Mouse (Mus musculus) brown adipose tissue, adult 24 weeks (tissue): ENCODE measurements around the gene Stx5a. TPM values are rescaled to one million over a fixed set of nuclear protein-coding genes. Genes with fewer than 3 reads are reported as not detected.
"Not testable (repeated sequence)": the region's sequence is repeated elsewhere in the genome, so short reads cannot be mapped to it uniquely, and the experiment has no call there.

Experiments
- H3K27ac ChIP-seq: fragments of 200-500 bp; replicated peaks from 2 replicates; pipeline ENCODE4 v1.5.1; 2012; ENCODE audit warnings: low read depth, mild to moderate bottlenecking, low read length
- H3K4me1 ChIP-seq: fragments of 200-500 bp; 2 replicates; pipeline ENCODE4 v1.6.1; 2012; ENCODE audit warnings: low read length, mixed read lengths; ENCODE audit not compliant: control insufficient read depth, insufficient read depth, insufficient read length
- H3K4me3 ChIP-seq: fragments of 200-500 bp; 2 replicates; pipeline ENCODE4 v1.5.1; 2012; ENCODE audit warnings: low read depth, mild to moderate bottlenecking, low read length, moderate library complexity; ENCODE audit not compliant: insufficient read depth
- polyA plus RNA-seq: library from polyadenylated mRNA; stranded (reverse); fragments of >200 nt; gene quantifications from 2 replicates; pipeline ENCODE4 v1.2.4, GENCODE M21; 2012; ENCODE audit not compliant: missing spikeins, insufficient read depth, insufficient read length

Gene Stx5a
- polyA plus RNA-seq, 1 experiment: 30.7 TPM

DNA sequence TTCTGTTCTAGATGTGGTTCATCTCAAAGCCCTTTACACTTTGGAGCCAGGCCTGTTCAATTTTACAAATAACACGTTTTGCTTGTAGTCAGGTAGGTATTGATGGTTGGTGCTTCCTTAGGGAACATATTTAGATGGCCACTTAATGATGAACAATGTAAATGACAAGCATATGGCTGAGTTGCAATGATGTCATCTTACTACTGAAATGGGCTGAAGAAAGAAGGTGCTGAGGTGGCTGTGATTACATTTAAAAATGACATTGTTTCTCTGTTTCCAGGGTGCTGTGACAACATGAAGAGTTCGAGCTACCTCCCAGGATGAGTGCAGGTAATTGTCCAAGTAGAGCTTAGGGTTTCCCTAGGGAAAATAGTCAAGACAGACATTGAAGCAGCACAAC is 16.8 kb upstream of the Stx5a start:
- H3K4me3 ChIP-seq: peak overlapping the region; percentile 23
- H3K4me1 ChIP-seq: no peaks in the 10 kb centered on the region
- H3K27ac ChIP-seq: no peak overlapping the region

DNA sequence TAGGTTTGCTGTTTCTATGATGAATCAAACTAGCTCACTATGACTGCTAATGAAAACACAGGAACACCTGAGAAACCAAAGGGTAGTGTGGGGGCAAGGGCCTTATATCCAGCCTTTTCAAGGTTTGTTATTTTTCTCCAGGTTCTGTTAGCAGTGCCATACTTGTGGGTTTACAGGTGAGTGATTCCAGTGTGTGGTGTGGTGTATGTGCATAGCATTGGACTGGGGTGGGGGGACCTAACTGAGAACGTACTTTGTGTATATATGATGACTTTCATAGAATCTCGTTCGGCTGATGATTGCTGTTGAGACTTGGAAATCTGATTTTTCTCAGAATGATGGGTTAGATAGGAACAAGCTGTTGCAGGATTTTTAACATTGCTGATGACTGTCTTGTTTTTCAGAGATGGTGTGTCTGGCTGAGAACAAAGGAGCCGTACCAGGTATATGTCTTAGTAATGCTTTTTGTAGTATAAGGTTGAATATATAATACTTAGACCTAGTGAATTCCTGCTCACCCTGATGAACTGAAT is 16.1 kb upstream of the Stx5a start:
- Histone ChIP-seq H3K27ac (no peak overlapping the region), H3K4me1 (no peaks in the 10 kb centered on the region), H3K4me3 (no peak overlapping the region)

DNA sequence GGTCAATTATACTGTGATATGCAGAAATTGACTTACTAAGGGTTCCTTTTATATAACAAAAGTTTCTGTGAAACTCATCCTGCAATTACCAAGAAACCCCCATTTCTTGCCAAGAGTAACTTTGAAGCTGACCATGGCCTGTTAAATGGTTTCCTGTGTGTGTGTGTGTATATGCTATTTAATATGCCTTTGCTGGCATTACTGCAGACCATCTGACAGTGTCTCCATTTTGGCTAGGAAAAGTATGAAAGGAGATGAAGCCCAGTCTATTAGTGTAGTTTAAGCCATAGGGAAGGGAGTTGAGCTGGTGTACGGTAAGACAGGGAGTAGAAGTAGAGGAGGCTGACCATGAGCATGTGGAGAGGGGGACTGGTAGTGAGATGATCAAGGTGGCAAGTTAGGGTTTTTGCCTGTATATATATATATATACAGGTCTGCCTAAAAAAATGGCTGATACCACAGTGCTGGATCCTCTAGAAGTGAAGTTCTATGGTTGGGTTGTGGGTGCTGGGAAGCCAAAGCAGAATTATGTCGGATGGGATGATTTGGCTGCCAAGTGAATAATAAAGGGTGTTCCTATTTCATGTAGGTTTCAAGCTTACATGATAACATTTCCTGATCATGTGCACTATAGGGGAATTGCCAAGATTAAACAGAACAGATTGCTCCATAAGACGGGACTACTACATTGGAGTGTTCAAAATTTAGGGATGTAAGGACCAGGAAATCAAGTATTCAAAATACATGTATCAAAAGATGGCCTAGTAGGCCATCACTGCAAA is 14.4 kb upstream of the Stx5a start:
- Histone ChIP-seq H3K4me3 (no peak overlapping the region), H3K27ac (no peak overlapping the region), H3K4me1 (no peaks in the 10 kb centered on the region)

DNA sequence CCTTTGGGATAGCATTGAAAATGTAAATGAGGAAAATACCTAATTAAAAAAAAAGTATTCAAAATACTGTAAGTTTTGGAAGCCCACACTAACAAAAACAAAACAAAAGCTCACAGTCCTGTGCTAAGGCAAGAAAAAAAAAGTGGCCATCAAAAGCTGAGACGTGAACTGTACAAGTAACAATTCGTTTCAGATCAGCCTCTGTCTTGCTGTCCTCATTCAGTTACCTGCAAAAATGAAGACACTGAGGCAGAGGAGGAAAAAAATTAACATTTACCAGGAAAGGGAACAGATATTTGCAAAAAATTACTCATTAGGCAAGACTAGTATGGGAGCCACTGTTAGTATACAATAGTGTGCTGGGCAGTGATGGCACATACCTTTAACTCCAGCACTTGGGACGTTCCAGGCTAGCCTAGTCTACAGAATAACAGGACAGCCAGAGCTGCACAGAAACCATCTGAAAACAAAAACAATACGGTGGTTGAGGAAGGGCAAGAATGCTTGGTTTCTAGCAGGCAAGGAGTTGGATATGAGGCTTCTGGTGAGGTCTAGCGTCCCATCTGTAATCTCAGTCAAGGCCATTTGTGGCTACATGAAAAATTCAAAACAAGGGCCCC is 13.6 kb upstream of the Stx5a start:
- H3K4me1 ChIP-seq: no peaks in the 10 kb centered on the region
- H3K4me3 ChIP-seq: no peak overlapping the region
- no peak overlapping the region for H3K27ac ChIP-seq

DNA sequence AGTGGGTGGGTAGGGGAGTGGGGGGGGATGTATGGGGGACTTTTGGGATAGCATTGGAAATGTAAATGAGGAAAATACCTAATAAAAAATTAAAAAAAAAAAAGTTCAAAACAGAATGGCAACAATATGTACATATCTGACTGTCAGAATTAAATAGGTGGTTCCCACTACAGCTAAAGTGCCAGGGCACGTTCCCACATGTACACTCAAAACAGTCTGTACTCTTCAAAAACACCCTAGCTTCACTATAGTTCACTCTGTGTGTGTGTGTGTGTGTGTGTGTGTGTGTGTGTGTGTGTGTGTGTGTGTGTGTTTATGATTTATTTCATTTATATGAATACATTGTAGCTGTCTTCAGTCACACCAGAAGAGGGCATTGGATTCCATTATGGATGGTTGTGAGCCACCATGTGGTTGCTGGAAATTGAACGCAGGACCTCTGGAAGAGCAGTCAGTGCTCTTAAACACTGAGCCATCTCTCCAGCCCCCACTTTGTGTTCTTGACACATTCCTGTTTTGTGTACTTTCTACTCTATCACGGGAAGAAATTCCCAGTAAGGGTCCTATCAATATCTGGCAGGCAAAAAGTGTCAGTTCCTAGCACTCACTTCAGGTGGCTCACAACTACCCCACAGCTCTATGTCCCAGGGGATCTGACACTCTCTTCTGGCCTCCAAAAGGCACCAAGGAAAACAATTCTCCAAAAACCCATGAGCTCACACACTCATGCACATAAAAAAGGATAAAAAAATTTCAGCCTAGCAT is 12.7 kb upstream of the Stx5a start:
- not testable (repeated sequence) for H3K4me3 ChIP-seq, H3K27ac ChIP-seq, H3K4me1 ChIP-seq

DNA sequence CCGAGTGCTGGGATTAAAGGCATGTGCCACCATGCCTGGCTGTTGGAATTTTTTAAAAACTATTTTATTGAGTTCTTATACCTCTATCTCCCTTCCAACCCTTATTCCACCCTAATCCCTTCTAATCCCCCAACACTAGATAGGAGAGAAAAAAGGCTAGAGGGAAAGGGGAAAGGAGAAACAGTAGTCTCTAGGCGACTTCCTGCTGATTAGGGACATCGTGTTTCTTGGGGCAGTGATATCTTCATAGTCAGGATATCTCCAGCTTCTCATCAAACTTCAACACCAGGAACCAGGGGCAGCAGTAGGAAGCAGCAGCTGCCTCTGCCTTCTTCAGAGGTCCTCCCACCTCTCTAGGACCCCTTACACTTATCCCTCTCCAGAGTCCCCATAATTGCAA is 6.9 kb upstream of the Stx5a start:
- Histone ChIP-seq H3K4me1 (peaks cover 2% of the 10 kb centered on the region; the same call in 1 of the 2 replicates), H3K4me3 (no peak overlapping the region), H3K27ac (no peak overlapping the region)

DNA sequence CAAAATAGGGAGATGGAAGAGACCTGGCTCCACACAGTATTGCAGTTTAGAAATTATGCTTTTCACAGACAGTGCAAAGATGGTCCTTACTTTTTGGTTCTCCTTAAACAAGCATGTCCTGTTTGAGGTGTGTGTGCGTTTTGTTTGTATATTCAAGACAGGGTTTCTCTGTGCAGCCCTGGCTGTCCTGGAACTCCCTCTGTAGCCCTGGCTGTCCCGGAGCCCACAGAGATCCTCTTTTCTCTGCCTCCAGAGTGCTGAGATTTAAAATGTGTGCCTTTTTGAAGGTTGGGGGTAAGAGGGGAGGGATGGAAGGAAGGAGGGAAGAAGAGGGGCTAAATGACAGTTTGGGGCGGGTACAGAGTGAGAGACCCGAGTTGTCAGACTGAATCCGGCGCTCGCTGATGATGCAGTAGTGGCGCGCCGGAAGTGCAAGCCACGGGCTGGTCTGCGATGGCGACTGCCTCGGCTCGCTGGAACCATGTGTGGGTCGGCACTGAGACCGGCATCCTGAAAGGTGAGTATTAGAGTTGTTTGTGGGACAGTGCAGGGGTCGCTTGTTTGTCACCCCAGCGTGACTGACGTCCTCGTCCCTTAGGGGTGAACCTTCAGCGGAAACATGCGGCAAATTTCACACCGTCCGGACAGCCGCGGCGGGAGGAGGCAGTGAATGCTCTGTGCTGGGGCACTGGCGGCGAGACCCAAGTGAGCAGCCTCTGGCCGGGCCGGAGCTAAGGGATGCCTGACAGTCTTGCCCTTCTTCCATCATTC is 5.6 kb upstream of the Stx5a start, which contains the start of gene Wdr74:
TSS of gene Wdr74 (plus strand) at position 439 of the 771 bp plus-strand sequence.
- Histone ChIP-seq H3K4me1 (peaks cover 2% of the 10 kb centered on the region; the same call in 1 of the 2 replicates), H3K4me3 (peak within 1 kb of the TSS; percentile 91), H3K27ac (peak within 1 kb of the TSS; percentile 64)

DNA sequence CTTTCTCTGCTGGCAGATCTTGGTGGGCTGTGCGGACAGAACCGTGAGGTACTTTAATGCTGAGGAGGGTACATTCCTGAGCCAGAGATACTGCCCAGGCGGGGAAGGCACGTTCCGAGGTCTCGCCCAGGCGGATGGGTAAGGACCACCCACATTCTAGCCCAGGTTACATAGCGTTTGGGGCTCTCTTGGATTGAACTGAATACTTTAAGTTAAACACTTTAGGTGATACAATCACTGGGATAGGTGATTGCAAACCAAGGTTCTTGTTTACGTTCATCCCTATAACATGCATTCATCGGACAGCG is 5.1 kb upstream of the Stx5a start:
- Histone ChIP-seq H3K4me3 (peak overlapping the region; percentile 91), H3K4me1 (peaks cover 2% of the 10 kb centered on the region; the same call in 1 of the 2 replicates), H3K27ac (no peak overlapping the region)

DNA sequence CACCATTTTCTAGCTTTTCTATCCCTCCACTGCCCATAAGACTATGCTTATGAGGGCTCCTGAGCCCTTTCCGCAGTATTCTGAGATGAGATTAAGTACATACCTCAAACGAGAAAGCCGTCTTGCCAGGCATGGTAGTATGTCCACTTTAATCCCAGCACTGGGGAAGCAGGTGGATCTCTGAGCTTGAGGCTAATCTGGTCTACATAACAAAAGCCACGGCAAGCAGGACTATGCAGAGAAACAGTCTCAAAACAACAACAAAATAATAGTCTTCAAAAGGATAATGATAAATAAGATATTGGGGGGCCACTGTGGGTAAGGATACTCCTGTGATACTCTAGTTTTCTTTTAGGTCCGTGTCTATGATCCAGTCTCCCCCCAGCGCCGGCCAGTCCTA is 2.3 kb upstream of the Stx5a start:
- no peak overlapping the region for H3K27ac ChIP-seq
- H3K4me3 ChIP-seq: no peak overlapping the region
- H3K4me1 ChIP-seq: peaks cover 8% of the 10 kb centered on the region

DNA sequence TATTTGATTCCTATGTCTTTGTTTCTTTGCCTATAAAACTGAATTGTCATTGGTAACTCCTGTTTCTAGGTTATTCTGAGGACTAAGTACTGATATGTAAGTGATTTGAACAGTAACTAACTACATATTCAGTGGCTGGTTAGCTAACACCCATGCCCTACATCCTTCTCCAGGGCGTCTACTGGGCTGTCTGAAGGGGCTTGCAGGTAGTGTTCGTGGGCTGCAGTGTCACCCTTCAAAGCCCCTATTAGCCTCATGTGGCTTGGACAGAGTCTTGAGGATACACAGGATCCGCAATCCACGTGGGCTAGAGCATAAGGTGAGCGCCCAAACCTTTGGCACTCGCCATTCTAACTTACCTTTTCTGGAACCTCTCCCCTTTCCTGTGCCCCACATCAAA is 1.6 kb upstream of the Stx5a start:
- Histone ChIP-seq H3K4me1 (peaks cover 8% of the 10 kb centered on the region), H3K27ac (no peak overlapping the region), H3K4me3 (no peak overlapping the region)

DNA sequence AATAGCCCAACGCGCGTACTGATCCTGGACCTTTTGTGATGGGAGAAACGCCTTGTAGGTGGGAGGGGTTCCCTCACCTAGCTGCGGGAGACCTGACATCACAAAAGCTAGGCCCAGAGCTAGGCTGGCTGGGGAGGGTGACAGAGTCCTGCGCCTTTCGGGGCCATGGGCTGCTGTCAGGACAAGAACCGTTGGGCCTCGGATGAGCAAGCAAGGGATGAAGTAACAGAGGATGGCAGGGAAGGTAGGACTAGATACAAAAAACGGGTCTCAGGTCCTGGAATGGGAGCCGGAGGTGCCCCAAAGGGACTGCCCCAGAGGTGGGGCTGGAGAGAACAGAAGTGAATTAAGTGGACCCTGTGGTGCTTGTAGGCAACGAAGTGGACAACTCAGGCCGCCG is 610 bp upstream of the Stx5a start, which contains the start of gene 1700092M07Rik:
TSS of gene 1700092M07Rik (plus strand) at position 116 of the 400 bp plus-strand sequence.
- H3K4me3 ChIP-seq: peak within 1 kb of the TSS; percentile 92
- H3K4me1 ChIP-seq: peaks cover 6% of the 10 kb centered on the region
- H3K27ac ChIP-seq: peak within 1 kb of the TSS; percentile 99

DNA sequence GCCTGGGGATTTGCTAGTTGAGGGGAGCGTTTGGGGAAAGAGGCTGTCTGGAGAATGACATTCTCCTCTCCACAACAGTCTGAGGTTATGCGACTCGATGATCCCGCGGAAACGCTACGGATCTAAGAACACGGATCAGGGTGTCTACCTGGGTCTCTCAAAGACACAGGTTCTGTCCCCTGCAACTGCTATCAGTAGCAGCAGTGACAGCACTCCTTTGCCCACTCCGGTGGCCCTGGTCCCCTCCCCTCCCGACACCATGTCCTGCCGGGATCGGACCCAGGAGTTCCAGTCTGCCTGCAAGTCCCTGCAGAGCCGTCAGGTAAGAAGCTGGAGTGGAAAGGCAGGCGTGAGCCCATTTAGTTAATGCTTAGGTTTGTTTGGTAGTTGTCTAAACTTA is 963 bp downstream of the Stx5a start:
- H3K27ac ChIP-seq: peak overlapping the region; percentile 74
- peak overlapping the region; percentile 92 for H3K4me3 ChIP-seq
- peaks cover 6% of the 10 kb centered on the region for H3K4me1 ChIP-seq

DNA sequence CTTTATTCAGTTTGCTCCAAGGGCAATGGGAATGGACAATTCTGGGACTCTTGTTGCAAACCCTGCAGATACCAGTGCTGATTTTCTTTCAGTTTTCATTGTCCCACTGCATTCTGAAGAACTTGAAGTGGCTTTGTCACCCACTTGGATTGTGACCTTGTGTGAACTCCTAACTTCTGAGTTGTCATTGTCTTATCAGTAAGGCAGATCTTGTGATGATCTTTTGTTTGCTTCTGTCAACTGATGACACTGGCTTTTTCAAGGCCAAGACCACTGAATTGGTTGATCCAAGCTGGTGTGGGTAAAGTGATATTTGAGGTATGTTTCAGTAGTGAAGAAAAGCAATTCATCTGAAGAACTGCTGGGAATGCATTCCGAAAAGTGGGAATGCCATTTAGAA is 4.2 kb downstream of the Stx5a start:
- Histone ChIP-seq H3K27ac (no peak overlapping the region), H3K4me1 (peaks cover 6% of the 10 kb centered on the region), H3K4me3 (no peak overlapping the region)

DNA sequence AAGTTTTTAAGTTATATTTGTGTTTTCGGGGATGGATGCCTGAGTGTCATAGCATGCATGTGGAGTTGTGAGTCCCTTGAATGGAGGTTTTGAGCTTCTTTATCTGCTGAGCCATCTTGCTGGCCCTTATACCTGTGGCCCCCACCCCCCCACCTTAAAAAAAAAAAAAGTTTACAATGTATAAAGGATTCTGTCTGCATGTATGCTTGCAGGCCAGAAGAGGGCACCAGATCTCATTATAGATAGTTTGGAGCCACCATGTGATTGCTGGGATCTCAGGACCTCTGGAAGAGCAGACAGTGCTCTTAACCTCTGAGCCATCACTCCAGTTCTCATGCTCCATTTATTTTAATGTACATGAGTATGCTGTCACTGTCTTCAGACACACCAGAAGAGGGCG is 6.2 kb downstream of the Stx5a start:
- no peak overlapping the region for H3K4me3 ChIP-seq
- peaks cover 4% of the 10 kb centered on the region for H3K4me1 ChIP-seq
- H3K27ac ChIP-seq: no peak overlapping the region
